Mouse (Mus musculus): ENCODE results near the gene Vmn2r112.
"Not testable (repeated sequence)": the region's sequence is repeated elsewhere in the genome, so short reads cannot be mapped to it uniquely, and the experiment has no call there.

DNA sequence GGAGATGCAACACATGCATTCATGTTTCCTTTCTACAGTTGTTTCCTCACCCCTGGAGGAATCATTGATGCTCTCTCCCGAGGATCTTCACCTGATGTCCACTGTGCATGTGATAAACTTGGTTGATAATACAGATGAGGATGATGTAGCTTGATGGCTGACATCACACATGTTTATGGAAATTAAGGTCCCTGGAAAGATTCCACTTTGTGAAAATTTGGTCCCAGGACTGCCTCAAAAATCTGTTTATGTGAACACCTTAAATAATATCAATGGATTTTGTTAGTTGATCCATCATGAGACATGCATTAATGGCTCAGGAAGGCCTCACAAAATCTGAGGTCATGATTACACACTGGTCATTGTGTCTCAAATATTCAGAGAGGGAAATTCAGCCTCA lies 27.4 kb upstream of the Vmn2r112 start, which contains the start of gene Vmn2r111:
- not testable (repeated sequence) for TF ChIP-seq POLR2A (IDR thresholded peaks at IDR 0.05; ENCODE audit: borderline replicate concordance, extremely low read depth, low read depth, low read length); CTCF (IDR thresholded peaks at IDR 0.05; ENCODE audit: insufficient read depth, low read length)

Data from lung, adult 2 months (tissue).